In genomic region chr10:99580191-99580590, GRCm38 (mm10) we compare ENCODE assay signal across 23 mouse cellular contexts.
"Had no signal": no experiment of that assay in that cellular context is flagged by ENCODE, and none has a peak within 500 bp of the region (broad histone marks: within the 10 kb centered on the region; RNA-seq: fewer than 3 reads in every experiment).

No protein-coding gene starts in this region.

- H3K27me3 ChIP-seq: kidney, embryonic 15.5 days; limb, embryonic 12.5 days; liver, embryonic 12.5 days; liver, embryonic 15.5 days; lung, embryonic 15.5 days; megakaryocyte, embryonic 14.5 days; midbrain, embryonic 13.5 days; neural tube, embryonic 13.5 days; stomach, embryonic 15.5 days had no signal

- H3K4me2 ChIP-seq: kidney, embryonic 15.5 days; limb, embryonic 12.5 days; limb, embryonic 15.5 days; liver, embryonic 12.5 days; liver, embryonic 15.5 days; lung, embryonic 15.5 days; midbrain, embryonic 13.5 days; neural tube, embryonic 13.5 days; stomach, embryonic 15.5 days had no signal

- H3K4me1 ChIP-seq: limb, embryonic 15.5 days; liver, embryonic 12.5 days; liver, embryonic 15.5 days; lung, embryonic 15.5 days; stomach, embryonic 15.5 days had no signal

- H3K36me3 ChIP-seq: kidney, embryonic 15.5 days; limb, embryonic 12.5 days; limb, embryonic 15.5 days; liver, embryonic 12.5 days; liver, embryonic 15.5 days; lung, embryonic 15.5 days; midbrain, embryonic 13.5 days; neural tube, embryonic 13.5 days; stomach, embryonic 15.5 days had no signal

- H3K9ac ChIP-seq: kidney, embryonic 15.5 days; limb, embryonic 12.5 days; limb, embryonic 15.5 days; liver, embryonic 12.5 days; liver, embryonic 15.5 days; lung, embryonic 15.5 days; midbrain, embryonic 13.5 days; neural tube, embryonic 13.5 days; stomach, embryonic 15.5 days had no signal

- DNase-seq: kidney, adult 8-10 months; kidney, postnatal 10 days; kidney, postnatal 36 days; layer of hippocampus, postnatal 36 days; lung, adult 18-20 months; lung, postnatal 10 days; lung, postnatal 36 days; right cerebral cortex, postnatal 25 days; spleen, adult 18-20 months; thymus, postnatal 36 days had no signal

- H3K4me3 ChIP-seq: kidney, embryonic 15.5 days; left cerebral cortex, adult 2 months; limb, embryonic 12.5 days; limb, embryonic 15.5 days; liver, embryonic 12.5 days; liver, embryonic 15.5 days; lung, embryonic 15.5 days; megakaryocyte, embryonic 14.5 days; midbrain, embryonic 13.5 days; myocyte; neural tube, embryonic 13.5 days; stomach, embryonic 15.5 days had no signal

- H3K27ac ChIP-seq: kidney, embryonic 15.5 days; left cerebral cortex, adult 2 months; limb, embryonic 12.5 days; limb, embryonic 15.5 days; liver, embryonic 12.5 days; liver, embryonic 15.5 days; lung, embryonic 15.5 days; midbrain, embryonic 13.5 days; neural tube, embryonic 13.5 days; stomach, embryonic 15.5 days had no signal

- H3K9me3 ChIP-seq: kidney, embryonic 15.5 days; limb, embryonic 12.5 days; limb, embryonic 15.5 days; liver, embryonic 12.5 days; liver, embryonic 15.5 days; lung, embryonic 15.5 days; megakaryocyte, embryonic 14.5 days; midbrain, embryonic 13.5 days; neural tube, embryonic 13.5 days; stomach, embryonic 15.5 days had no signal

- ATAC-seq: intestine, postnatal 0 days; liver, embryonic 12.5 days; midbrain, embryonic 13.5 days had no signal
